Mouse (Mus musculus) heart, adult 2 months (tissue): ENCODE data around the gene Phldb1. TPM values are rescaled to one million over a fixed set of nuclear protein-coding genes. Genes with fewer than 3 reads are reported as not detected.

ENCODE experiments used
- DNase-seq, 2 experiments: peaks; one replicate each; pipeline ENCODE4 v3.0.0; 2021
- H3K27ac ChIP-seq: fragments of 200-600 bp; 2 replicates; pipeline ENCODE4 v1.8.1; 2022
- H3K27me3 ChIP-seq: fragments of 200-500 bp; 2 replicates; pipeline ENCODE4 v1.6.1; 2012; ENCODE audit warnings: mild to moderate bottlenecking, low read length, inconsistent platforms, mixed read lengths; ENCODE audit not compliant: control insufficient read depth, insufficient read depth
- H3K36me3 ChIP-seq: fragments of 200-500 bp; 2 replicates; pipeline ENCODE4 v1.6.1; 2012; ENCODE audit warnings: low read length, inconsistent platforms; ENCODE audit not compliant: control insufficient read depth, insufficient read depth
- H3K4me1 ChIP-seq: fragments of 200-500 bp; 2 replicates; pipeline ENCODE4 v1.6.1; 2011; ENCODE audit warnings: low read length; ENCODE audit not compliant: control insufficient read depth, insufficient read depth
- H3K4me3 ChIP-seq: fragments of 200-600 bp; 2 replicates; pipeline ENCODE4 v1.8.1; 2022
- H3K79me2 ChIP-seq: fragments of 200-500 bp; replicated peaks from 2 replicates; pipeline ENCODE4 v1.6.1; 2012; ENCODE audit warnings: mild to moderate bottlenecking, inconsistent platforms, low read length, moderate library complexity, mixed read lengths; ENCODE audit not compliant: control insufficient read depth, insufficient read depth
- H3K9ac ChIP-seq: fragments of 200-500 bp; 2 replicates; pipeline ENCODE4 v1.6.1; 2012; ENCODE audit warnings: low read depth, mild to moderate bottlenecking, control low read depth, inconsistent platforms, low read length, mixed read lengths
- CTCF ChIP-seq: fragments of 200-600 bp; IDR thresholded peaks from 2 replicates; pipeline ENCODE4 v1.8.1; 2022; ENCODE audit warnings: antibody characterized with exemption, mild to moderate bottlenecking, moderate library complexity
- EP300 ChIP-seq: fragments of 200-500 bp; IDR thresholded peaks from 2 replicates; pipeline ENCODE4 v1.6.1; 2011; ENCODE audit warnings: low read depth, low read length, control low read depth; ENCODE audit not compliant: insufficient read depth
- POLR2A ChIP-seq: fragments of 200-500 bp; IDR thresholded peaks from 2 replicates; pipeline ENCODE4 v1.6.1; 2011; ENCODE audit warnings: mild to moderate bottlenecking, low read depth, low read length, control low read depth; ENCODE audit not compliant: insufficient read depth
- WGBS: fragments of 180-500 bp; shearing (Covaris S2); methylation state at CpG from one replicate; pipeline ENCODE4 v1.1.7; 2018; 5-methylcytosine and 5-hydroxymethylcytosine counted together
- intact Hi-C: fragments of 180-260 bp; cut with DNase I; formaldehyde crosslinking; loops from one replicate; pipeline ENCODE4 v1.15.1; 2025
- polyA plus RNA-seq: library from polyadenylated mRNA; depleted of rRNA; stranded (reverse); fragments of >200 nt; gene quantifications from 2 replicates; pipeline ENCODE4 v1.2.3, GENCODE M21; 2012
- total RNA-seq, 2 experiments: library from RNA; stranded (reverse); gene quantifications; 2 replicates each; pipeline ENCODE4 v1.2.3; 2021

The Phldb1 gene
- total and polyA plus RNA-seq, 3 experiments = 104 to 146 (median 108) TPM

DNA sequence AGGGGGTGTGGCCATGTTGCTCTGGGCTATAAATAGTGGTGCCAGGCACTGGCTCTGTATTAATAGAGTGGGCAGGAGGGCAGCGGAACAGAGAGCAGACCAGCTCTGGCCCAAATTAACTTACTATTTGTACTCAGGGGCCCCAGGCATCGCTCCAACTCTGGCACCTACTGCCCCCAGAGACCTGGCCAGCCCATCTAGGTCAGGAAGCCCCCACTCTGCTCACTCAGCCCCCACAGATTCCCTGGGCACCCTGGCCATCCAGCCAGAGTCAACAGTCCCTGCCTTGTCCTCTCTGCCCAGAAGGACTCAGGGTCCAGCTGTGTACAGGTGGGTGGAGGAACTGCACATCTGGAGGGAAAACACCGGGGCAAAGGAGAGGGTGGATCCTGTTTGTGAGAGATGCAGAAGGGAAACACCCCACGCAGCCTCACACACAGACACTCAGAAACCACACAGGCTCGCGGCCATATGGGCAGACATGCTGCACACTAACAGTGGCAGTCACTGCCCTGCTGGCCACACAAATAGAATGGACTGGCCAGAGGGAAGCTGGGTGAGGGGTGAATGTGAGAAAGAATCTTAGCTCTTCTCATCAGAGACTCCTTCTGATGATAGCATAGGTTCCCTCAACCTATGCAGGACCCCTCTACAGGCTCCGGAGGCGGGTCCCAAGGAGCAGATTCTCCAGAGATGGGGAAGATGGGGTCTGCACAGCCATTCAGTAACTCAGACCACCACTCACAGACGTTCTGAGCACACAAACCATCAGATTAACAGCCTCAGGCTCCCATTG, 14.4 kb downstream of the Phldb1 start:
- peak overlapping the region; percentile 79 for H3K9ac ChIP-seq
- no peaks in the 10 kb centered on the region; the same call in 1 of the 2 replicates for H3K79me2 ChIP-seq
- H3K27ac ChIP-seq = peak overlapping the region; percentile 90
- H3K27me3 ChIP-seq = no peaks in the 10 kb centered on the region
- 25% methylated on average over 9 of the region's 9 CpGs for WGBS
- TF ChIP-seq CTCF = no peak; the same call in 1 of the 2 replicates
- peak; percentile 71 for TF ChIP-seq POLR2A
- peaks cover 27% of the 10 kb centered on the region for H3K4me1 ChIP-seq
- peak overlapping the region; percentile 66 for H3K4me3 ChIP-seq
- peak; percentile 52 to 61 for DNase-seq
- peaks cover 15% of the 10 kb centered on the region for H3K36me3 ChIP-seq
- intact Hi-C loops = no loop called here

DNA sequence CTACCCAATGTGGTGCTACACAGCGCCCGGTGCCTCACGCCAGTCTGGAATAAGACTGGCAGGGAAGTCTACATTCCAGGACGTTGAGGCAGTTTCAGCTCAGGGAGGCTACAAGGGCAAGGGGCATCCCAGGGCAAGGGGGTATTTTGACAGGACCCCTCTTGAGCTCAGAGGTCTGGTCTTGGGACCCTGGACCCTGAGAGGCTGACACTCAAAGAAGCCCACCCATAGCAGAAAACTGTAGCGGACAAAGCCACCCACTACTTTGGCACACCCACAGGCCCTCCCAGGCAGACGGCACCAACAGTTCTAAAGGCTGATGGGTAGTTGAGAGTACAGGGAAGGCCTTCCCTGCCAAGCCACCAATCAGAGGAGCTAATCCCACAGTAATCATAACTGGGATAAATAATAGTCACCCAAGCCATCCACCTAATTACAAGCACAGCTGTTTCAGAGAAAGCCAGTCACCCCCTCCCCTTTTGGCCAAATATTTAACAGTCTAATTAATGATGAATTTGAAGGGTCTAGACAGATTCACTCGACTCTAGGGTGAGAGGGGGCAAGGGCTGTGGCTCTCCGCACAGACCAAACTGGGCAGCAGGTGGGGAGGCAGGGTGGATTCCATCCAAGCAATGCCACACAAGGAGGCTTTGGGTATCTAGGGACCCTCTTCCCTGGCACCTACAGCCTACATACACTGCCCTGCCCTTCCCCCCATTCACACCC, 15.2 kb downstream of the Phldb1 start:
- Histone ChIP-seq H3K4me1 (peaks cover 25% of the 10 kb centered on the region), H3K4me3 (no peak overlapping the region; the same call in 1 of the 2 replicates), H3K79me2 (peaks cover 2% of the 10 kb centered on the region), H3K27me3 (no peaks in the 10 kb centered on the region), H3K9ac (no peak overlapping the region), H3K36me3 (peaks cover 15% of the 10 kb centered on the region), H3K27ac (peak overlapping the region; percentile 90)
- WGBS = 61% methylated on average over 8 of the region's 8 CpGs
- intact Hi-C loops = no loop called here
- TF ChIP-seq CTCF = no peak
- TF ChIP-seq EP300 = 0 out of 2 replicates have a peak, but pooled peaks have one; percentile 25
- DNase-seq = peak in 1 of 2 experiments; percentile 34

DNA sequence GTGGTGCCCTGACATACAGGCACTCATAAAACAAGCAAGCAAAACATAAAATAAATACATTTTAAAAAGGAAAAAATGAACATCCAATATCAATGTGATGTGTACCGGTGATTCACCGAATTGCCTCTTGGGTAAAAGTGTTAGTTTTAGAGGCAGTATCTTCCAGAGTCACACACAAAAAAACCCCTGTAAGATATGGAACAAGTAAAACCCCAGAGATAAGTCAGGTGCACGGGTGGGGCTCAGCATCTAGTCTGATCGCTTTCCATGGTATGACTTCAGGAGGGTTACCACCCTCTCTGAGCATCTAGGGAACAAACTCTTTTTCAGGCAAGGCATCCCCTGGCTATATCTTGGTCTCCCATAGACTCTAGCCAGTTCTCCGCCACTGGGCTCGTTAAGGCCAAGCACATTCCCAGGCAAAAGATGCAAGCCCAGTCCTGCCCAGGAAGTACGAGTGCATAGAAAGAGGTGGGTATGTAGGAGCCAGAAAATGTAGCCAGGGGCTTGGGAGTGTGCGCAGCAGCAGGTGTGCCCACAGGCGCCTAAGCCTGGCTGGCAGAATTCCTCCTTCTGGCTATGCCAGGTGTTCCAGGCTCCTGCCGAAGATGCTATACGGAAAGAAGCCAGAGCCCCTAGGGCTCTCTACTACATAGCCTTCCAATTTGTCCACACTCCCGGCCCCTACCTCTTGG, 15.9 kb downstream of the Phldb1 start:
- WGBS = 73% methylated on average over 12 of the region's 12 CpGs
- Histone ChIP-seq H3K4me3 (no peak overlapping the region), H3K79me2 (peaks cover 2% of the 10 kb centered on the region), H3K27me3 (no peaks in the 10 kb centered on the region), H3K36me3 (peaks cover 14% of the 10 kb centered on the region), H3K4me1 (peaks cover 22% of the 10 kb centered on the region), H3K9ac (no peak overlapping the region), H3K27ac (peak overlapping the region; percentile 90)
- DNase-seq = no peak
- intact Hi-C loops = no loop called here
- TF ChIP-seq EP300 (no peak), POLR2A (no peak), CTCF (no peak)

DNA sequence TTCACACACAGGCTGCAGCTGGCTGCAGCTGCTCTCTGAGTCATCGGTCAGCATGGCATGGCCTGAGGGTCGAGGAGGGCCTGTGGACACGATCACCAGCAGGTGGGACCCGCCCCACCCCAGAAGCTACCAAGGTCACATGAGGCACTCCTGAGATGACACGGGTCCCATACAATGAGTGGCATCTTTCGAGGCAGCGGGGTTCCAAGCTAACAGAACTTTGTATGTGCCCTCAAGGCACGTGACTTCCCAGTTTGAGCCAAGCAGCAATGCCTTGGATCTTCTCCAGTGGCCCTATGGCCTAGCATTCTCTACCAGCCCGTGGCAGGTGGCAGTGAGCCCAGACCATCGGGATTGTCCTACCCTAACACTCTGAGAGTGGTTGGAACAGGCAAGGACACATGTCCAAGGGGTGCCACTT, 17.2 kb downstream of the Phldb1 start:
- intact Hi-C loops = no loop called here
- peak; percentile 81; the same call in 1 of the 2 replicates for TF ChIP-seq EP300
- TF ChIP-seq CTCF = no peak
- Histone ChIP-seq H3K79me2 (peaks cover 2% of the 10 kb centered on the region), H3K27ac (peak overlapping the region; percentile 70), H3K27me3 (no peaks in the 10 kb centered on the region), H3K9ac (no peak overlapping the region), H3K4me3 (no peak overlapping the region), H3K36me3 (peaks cover 5% of the 10 kb centered on the region; the same call in 1 of the 2 replicates), H3K4me1 (peaks cover 16% of the 10 kb centered on the region)
- peak; percentile 75 to 86 for DNase-seq
- 60% methylated on average over 10 of the region's 10 CpGs for WGBS

DNA sequence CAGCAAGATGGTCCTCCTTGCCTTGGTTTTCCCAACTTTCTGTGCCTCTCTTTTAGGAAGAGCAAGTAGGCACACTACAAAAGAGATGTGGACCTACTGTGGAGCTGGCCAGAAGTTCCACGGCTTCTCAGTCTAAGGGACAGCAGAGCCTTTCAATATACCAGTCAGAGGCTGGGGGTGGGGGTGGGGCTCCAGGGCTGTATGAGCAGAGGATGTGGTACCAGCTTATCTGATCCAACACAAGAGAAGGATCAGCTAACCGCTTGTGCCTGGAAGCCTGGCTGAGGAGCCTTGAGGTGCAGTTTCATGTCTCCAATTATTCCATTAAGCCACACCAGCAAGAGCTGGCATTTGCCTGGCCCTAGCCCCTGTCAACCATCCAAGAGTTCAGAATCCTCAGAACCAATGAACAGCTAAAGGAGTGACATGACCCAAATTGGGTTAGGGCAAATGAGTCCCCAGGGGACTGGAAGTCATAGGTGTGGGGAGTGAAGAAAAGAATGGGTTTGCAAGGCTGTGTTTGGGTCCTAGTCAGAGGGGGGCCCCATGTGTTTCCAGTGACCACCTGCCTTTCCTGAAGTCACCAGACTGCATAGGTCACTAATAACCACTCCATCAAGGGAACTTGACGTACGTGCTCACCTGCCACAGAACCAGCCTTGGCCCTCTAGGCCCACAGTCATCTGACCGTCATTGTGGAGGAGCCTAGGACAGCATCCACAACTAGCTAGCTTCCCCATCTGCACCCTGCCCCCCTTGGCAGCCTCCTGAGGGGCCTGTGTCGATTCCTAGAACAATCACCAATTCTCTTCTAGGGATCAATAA, 17.8 kb downstream of the Phldb1 start:
- Histone ChIP-seq H3K27ac (peak overlapping the region; percentile 44; the same call in 1 of the 2 replicates), H3K4me1 (peaks cover 15% of the 10 kb centered on the region), H3K36me3 (0 out of 2 replicates have a peak, but pooled peaks cover 2% of the 10 kb centered on the region), H3K79me2 (peaks cover 2% of the 10 kb centered on the region), H3K4me3 (no peak overlapping the region), H3K27me3 (no peaks in the 10 kb centered on the region), H3K9ac (no peak overlapping the region)
- 76% methylated on average over 6 of the region's 6 CpGs for WGBS
- intact Hi-C loops = no loop called here
- no peak for DNase-seq
- TF ChIP-seq POLR2A = no peak
- no peak for TF ChIP-seq EP300
- TF ChIP-seq CTCF = no peak
